Mouse (Mus musculus): Measurements from ENCODE around the gene Spin2c. TPM values are rescaled to one million over a fixed set of nuclear protein-coding genes. Genes with fewer than 3 reads are reported as not detected.

The Spin2c gene
- 0.69 TPM in 2 replicates for polyA plus RNA-seq (2012; rRNA removed)

DNA sequence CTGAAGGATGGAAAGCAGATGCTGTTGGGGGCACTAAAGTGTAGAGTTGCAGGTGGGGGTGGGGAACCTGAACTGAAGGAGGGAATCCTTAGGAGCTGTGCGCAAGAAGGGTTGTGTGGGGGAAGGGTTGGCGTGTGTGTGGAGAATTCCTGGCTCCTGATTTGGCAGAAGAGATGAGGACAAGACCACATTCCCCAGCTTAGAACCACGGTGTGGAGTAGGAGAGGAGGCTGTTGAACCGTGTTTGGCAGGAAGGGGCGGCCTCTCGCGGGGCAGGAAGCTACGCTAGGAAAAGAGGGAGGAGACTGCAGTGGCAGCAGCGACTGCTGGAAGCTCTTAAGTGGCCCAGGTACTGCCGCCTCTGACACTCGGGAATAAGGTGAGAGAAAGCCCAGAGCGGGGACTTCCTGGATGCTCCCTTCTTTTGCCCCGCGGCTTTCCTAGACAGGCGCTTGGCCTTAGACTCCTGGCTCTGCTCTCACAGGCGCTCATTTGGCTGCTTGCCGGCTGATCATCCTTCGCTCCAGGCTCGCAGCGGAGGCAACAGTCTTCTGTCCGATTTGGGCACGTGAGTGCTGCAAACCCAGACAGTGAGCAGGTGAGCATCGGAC lies at the start of gene Spin2c:
Gene Spin2c, plus strand, starts transcription at position 275 of the 611 bp plus-strand sequence.
- H3K27me3 ChIP-seq (replicated peaks; ENCODE audit: control insufficient read depth, insufficient read depth, low read length), result no peaks in the 10 kb centered on the region
- peak; percentile 44 for DNase-seq
- TF ChIP-seq CTCF (conservative IDR thresholded peaks at IDR 0.05; ENCODE audit: insufficient read depth, insufficient read length, low read depth, low read length) (no peak), POLR2A (IDR thresholded peaks at IDR 0.05; ENCODE audit: low read depth, low read length) (no peak)
- H3K36me3 ChIP-seq (ENCODE audit: control insufficient read depth, insufficient read depth, low read length), result no peaks in the 10 kb centered on the region
- peak within 1 kb of the TSS; percentile 91 for H3K4me3 ChIP-seq (ENCODE audit: insufficient read depth, low read depth, low read length)
- WGBS, result under 1% methylated on average over 23 of the region's 23 CpGs
- H3K4me1 ChIP-seq (ENCODE audit: control insufficient read depth, insufficient read depth, low read length), result no peaks in the 10 kb centered on the region
- no peak within 1 kb of the TSS for H3K27ac ChIP-seq (ENCODE audit: insufficient read depth, low read depth, low read length)

DNA sequence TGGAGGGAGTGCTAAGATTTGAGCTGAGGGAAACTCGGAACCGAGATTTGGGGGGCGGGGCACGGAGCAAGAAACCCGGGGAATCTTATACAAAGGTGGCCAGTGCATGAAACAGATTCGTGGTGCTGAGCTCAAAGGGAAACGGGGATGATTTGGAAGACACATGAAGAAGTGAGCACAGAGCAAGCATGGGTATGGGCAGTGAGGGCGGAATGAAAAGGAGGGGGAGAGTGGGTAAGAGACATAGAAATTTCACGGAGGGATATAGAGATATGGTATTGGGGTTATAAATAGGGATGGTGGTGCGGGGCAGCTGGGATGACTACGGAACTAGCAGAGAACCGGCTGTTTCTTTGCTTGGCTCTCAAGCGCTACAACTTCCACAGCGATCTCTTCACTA lies 581 bp downstream of the Spin2c start:
- no peak for DNase-seq
- no peaks in the 10 kb centered on the region for H3K4me1 ChIP-seq (ENCODE audit: control insufficient read depth, insufficient read depth, low read length)
- H3K27me3 ChIP-seq (replicated peaks; ENCODE audit: control insufficient read depth, insufficient read depth, low read length), result no peaks in the 10 kb centered on the region
- no peak for TF ChIP-seq CTCF (conservative IDR thresholded peaks at IDR 0.05; ENCODE audit: insufficient read depth, insufficient read length, low read depth, low read length)
- no peak for TF ChIP-seq POLR2A (IDR thresholded peaks at IDR 0.05; ENCODE audit: low read depth, low read length)
- H3K4me3 ChIP-seq (ENCODE audit: insufficient read depth, low read depth, low read length), result peak overlapping the region; percentile 91
- H3K27ac ChIP-seq (ENCODE audit: insufficient read depth, low read depth, low read length), result no peak overlapping the region
- H3K36me3 ChIP-seq (ENCODE audit: control insufficient read depth, insufficient read depth, low read length), result no peaks in the 10 kb centered on the region
- WGBS, result 6% methylated on average over 14 of the region's 14 CpGs

Other genes with a start within 250 kb of the Spin2c start
- gene Kctd12b, start 135.8 kb upstream of the Spin2c start, polyA plus RNA-seq (2012; rRNA removed), result 3.4 and 5.0 TPM in 2 replicates
- 33.3 and 36.1 TPM in 2 replicates for gene Nbdy, start 108.6 kb upstream of the Spin2c start, polyA plus RNA-seq (2012; rRNA removed)
- not detected in 2 replicates for gene Samt1, start 180.4 kb downstream of the Spin2c start, polyA plus RNA-seq (2012; rRNA removed)
- gene 4921511M17Rik, start 201.6 kb downstream of the Spin2c start, polyA plus RNA-seq (2012; rRNA removed), result not detected in 2 replicates
- gene Gm10057, start 222.8 kb downstream of the Spin2c start, polyA plus RNA-seq (2012; rRNA removed), result not detected in 2 replicates